11 mouse cellular contexts compared by ENCODE assay signal in genomic region chr10:59667377-59667776, GRCm38 (mm10). TPM values are rescaled to one million over a fixed set of nuclear protein-coding genes. Genes with fewer than 3 reads are reported as not detected.
DNase-seq lines count a peak whose midpoint lies in the region; ATAC-seq lines count a peak whose summit lies in the region.
"Had no signal": no experiment of that assay in that cellular context is flagged by ENCODE, and none has a peak within 500 bp of the region (broad histone marks: within the 10 kb centered on the region; RNA-seq: fewer than 3 reads in every experiment).

No protein-coding gene starts in this region.

- no peaks in the 10 kb centered on the region for H3K36me3 ChIP-seq in midbrain, embryonic 14.5 days (ENCODE audit: control insufficient read depth, insufficient read depth, low read length)
- no peaks in the 10 kb centered on the region for H3K36me3 ChIP-seq in midbrain, embryonic 13.5 days
- H3K36me3 ChIP-seq: embryonic facial prominence, embryonic 13.5 days; liver, embryonic 15.5 days had no signal

- H3K9ac ChIP-seq in midbrain, embryonic 14.5 days (replicated peaks; ENCODE audit: low read length), result no peak overlapping the region
- H3K9ac ChIP-seq in midbrain, embryonic 13.5 days (replicated peaks), result no peak overlapping the region
- H3K9ac ChIP-seq: embryonic facial prominence, embryonic 13.5 days; liver, embryonic 15.5 days had no signal

- H3K4me3 ChIP-seq in midbrain, embryonic 14.5 days (replicated peaks; ENCODE audit: low read depth, low read length), result no peak overlapping the region
- H3K4me3 ChIP-seq in midbrain, embryonic 13.5 days (replicated peaks), result no peak overlapping the region
- H3K4me3 ChIP-seq: embryonic facial prominence, embryonic 13.5 days; liver, embryonic 15.5 days had no signal

- DNase-seq in adrenal gland, postnatal 10 days, result peak; percentile 55
- DNase-seq in adrenal gland, postnatal 4 days (ENCODE audit: low spot score in 2 of 2), result no peak
- peak; percentile 37 for DNase-seq in midbrain, embryonic 14.5 days
- peak; percentile 26 to 35 for DNase-seq in heart, postnatal 10 days
- DNase-seq in lung, adult 18-20 months, result peak; percentile 70 to 81
- no peak for DNase-seq in spleen, adult 12 weeks (ENCODE audit: low spot score)
- DNase-seq in spleen, postnatal 36 days (ENCODE audit: low spot score in 2 of 2), result no peak

- no peak overlapping the region for H3K27ac ChIP-seq in midbrain, embryonic 14.5 days (replicated peaks; ENCODE audit: low read depth, low read length)
- no peak overlapping the region for H3K27ac ChIP-seq in midbrain, embryonic 13.5 days
- H3K27ac ChIP-seq: liver, embryonic 15.5 days had no signal

- no peaks in the 10 kb centered on the region for H3K4me1 ChIP-seq in midbrain, embryonic 14.5 days (ENCODE audit: control insufficient read depth, insufficient read depth, low read length)
- peaks cover 3% of the 10 kb centered on the region; the same call in 1 of the 2 replicates for H3K4me1 ChIP-seq in midbrain, embryonic 13.5 days (replicated peaks)

- ATAC-seq in midbrain, embryonic 14.5 days (ENCODE audit: low FRiP score, low TSS enrichment), result no peak
- ATAC-seq in midbrain, embryonic 13.5 days, result no peak

- H3K9me3 ChIP-seq in midbrain, embryonic 14.5 days (ENCODE audit: control insufficient read depth, low read length), result no peaks in the 10 kb centered on the region
- no peaks in the 10 kb centered on the region for H3K9me3 ChIP-seq in midbrain, embryonic 13.5 days
- H3K9me3 ChIP-seq: embryonic facial prominence, embryonic 13.5 days; liver, embryonic 15.5 days had no signal

- 61% methylated on average over 6 of the region's 6 CpGs for WGBS in midbrain, embryonic 14.5 days
- WGBS in midbrain, embryonic 13.5 days, result 61% methylated on average over 6 of the region's 6 CpGs

- no peak overlapping the region for H3K4me2 ChIP-seq in midbrain, embryonic 14.5 days (ENCODE audit: low read length)
- no peak overlapping the region for H3K4me2 ChIP-seq in midbrain, embryonic 13.5 days (replicated peaks)
- H3K4me2 ChIP-seq: embryonic facial prominence, embryonic 13.5 days; liver, embryonic 15.5 days had no signal

- intact Hi-C loops in heart, postnatal 10 days (cut with DNase I), result no loop called here

- H3K27me3 ChIP-seq in midbrain, embryonic 14.5 days (ENCODE audit: control insufficient read depth, insufficient read depth, low read length), result no peaks in the 10 kb centered on the region
- no peaks in the 10 kb centered on the region for H3K27me3 ChIP-seq in midbrain, embryonic 13.5 days
- H3K27me3 ChIP-seq: embryonic facial prominence, embryonic 13.5 days; liver, embryonic 15.5 days had no signal

RNA-seq across cellular contexts. Expression of gene Micu1, which starts 34.9 kb away (rescaled TPM):
- total RNA-seq in adrenal gland, postnatal 10 days (2021), result 10 to 100 TPM; 56.1 to 67.3 TPM
- 10 to 100 TPM; 61.1 to 64.4 TPM for total RNA-seq in adrenal gland, postnatal 4 days (2021)
- 58.2 and 69.3 TPM in 2 replicates for polyA plus RNA-seq in midbrain, embryonic 14.5 days (2014; fragmentation: Nextera tagmentation; extraction: Ambion mirVana)
- polyA plus RNA-seq in midbrain, embryonic 13.5 days (2015; fragmentation: Nextera tagmentation; extraction: Ambion mirVana), result 72.2 and 73.0 TPM in 2 replicates
- 10 to 100 TPM; 25.9 to 26.4 TPM for total RNA-seq in heart, postnatal 10 days (2021)

RNA-seq across cellular contexts. Expression of gene Mcu, which starts 50.9 kb away (rescaled TPM):
- 10 to 100 TPM; 33.4 to 40.4 TPM for total RNA-seq in adrenal gland, postnatal 10 days (2021)
- 10 to 100 TPM; 36.3 to 43.3 TPM for total RNA-seq in adrenal gland, postnatal 4 days (2021)
- polyA plus RNA-seq in midbrain, embryonic 14.5 days (2014; fragmentation: Nextera tagmentation; extraction: Ambion mirVana), result 24.7 and 29.9 TPM in 2 replicates
- 18.3 and 19.5 TPM in 2 replicates for polyA plus RNA-seq in midbrain, embryonic 13.5 days (2015; fragmentation: Nextera tagmentation; extraction: Ambion mirVana)
- 10 to 100 TPM; 23.9 to 24.3 TPM for total RNA-seq in heart, postnatal 10 days (2021)

RNA-seq across cellular contexts. Expression of gene Gm10322, which starts 51.5 kb away (rescaled TPM):
- not detected for total RNA-seq in adrenal gland, postnatal 10 days (2021)
- not detected for total RNA-seq in adrenal gland, postnatal 4 days (2021)
- not detected in 2 replicates for polyA plus RNA-seq in midbrain, embryonic 14.5 days (2014; fragmentation: Nextera tagmentation; extraction: Ambion mirVana)
- polyA plus RNA-seq in midbrain, embryonic 13.5 days (2015; fragmentation: Nextera tagmentation; extraction: Ambion mirVana), result not detected in 2 replicates
- not detected for total RNA-seq in heart, postnatal 10 days (2021)
- polyA plus RNA-seq: embryonic facial prominence, embryonic 13.5 days; liver, embryonic 15.5 days; testis, adult 2 months had no signal

Comparison
In these comparisons a context has a peak if more than half of its experiments do, and no peak if none do; other contexts are left out.
1. DNase-seq: peak in adrenal gland, postnatal 10 days (single experiment), midbrain, embryonic 14.5 days (single experiment), heart, postnatal 10 days (2 of 2) and lung, adult 18-20 months (2 of 2); none in adrenal gland, postnatal 4 days (0 of 2), spleen, adult 12 weeks (single experiment) and spleen, postnatal 36 days (0 of 2).